Mouse (Mus musculus) macrophage (primary cell): Measurements from ENCODE around the gene Chd6. TPM values are rescaled to one million over a fixed set of nuclear protein-coding genes. Genes with fewer than 3 reads are reported as not detected.

Source experiments
- H3K27ac ChIP-seq: fragments of 350-480 bp; formaldehyde crosslinking; 2 replicates; pipeline ENCODE4 v1.9.0; 2021
- H3K36me3 ChIP-seq: fragments of 350-480 bp; formaldehyde crosslinking; 2 replicates; pipeline ENCODE4 v1.9.0; 2021; ENCODE audit errors: inconsistent target
- H3K4me3 ChIP-seq: fragments of 350-480 bp; formaldehyde crosslinking; 2 replicates; pipeline ENCODE4 v1.9.0; 2021; ENCODE audit errors: inconsistent target
- H3K79me2 ChIP-seq: fragments of 350-480 bp; formaldehyde crosslinking; 2 replicates; pipeline ENCODE4 v1.9.0; 2021; ENCODE audit errors: inconsistent target
- WGBS: methylation state at CpG from one replicate; pipeline ENCODE4 v1.1.7; 2026; ENCODE audit warnings: inconsistent platforms; ENCODE audit not compliant: missing documents; 5-methylcytosine and 5-hydroxymethylcytosine counted together
- polyA plus RNA-seq: library from polyadenylated mRNA; stranded (reverse); fragments of 250-400 nt; gene quantifications from 3 replicates; pipeline ENCODE4 v1.2.4, GENCODE M21; 2018; ENCODE audit warnings: inconsistent platforms

The Chd6 gene
- polyA plus RNA-seq, 1 experiment from 2014 or later, result 11.0 TPM

- Histone ChIP-seq H3K4me3 (no peak overlapping the region), H3K36me3 (no peaks in the 10 kb centered on the region), H3K27ac (no peak overlapping the region), H3K79me2 (peaks cover 94% of the 10 kb centered on the region)
- 66% methylated on average over 5 of the region's 5 CpGs for WGBS
Observed at GRCm38 (mm10) chr2:161103769-161104168, 5.1 kb downstream of the Chd6 start.

DNA sequence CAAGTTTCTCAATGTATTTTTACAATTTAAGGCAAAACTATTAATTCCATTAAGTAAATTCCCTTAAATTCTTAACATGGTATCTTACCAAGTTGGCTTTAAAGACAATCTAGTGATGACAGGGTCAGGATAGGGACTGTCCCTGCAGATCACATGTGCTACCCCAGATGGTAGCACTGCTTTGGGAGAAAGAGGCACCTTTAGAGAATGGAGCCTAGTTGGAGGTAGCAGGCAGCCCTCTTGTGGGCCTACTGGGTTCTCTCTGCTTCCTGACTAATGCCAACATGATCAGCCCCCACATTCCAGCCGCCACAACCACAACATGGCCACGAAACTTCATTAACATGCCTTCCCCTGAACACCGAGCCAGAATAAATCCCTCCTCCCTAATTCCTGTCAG, 6.8 kb downstream of the Chd6 start:
- no peak overlapping the region for H3K4me3 ChIP-seq
- no peak overlapping the region for H3K27ac ChIP-seq
- 64% methylated on average over 3 of the region's 3 CpGs for WGBS
- no peaks in the 10 kb centered on the region for H3K36me3 ChIP-seq
- peaks cover 100% of the 10 kb centered on the region for H3K79me2 ChIP-seq

DNA sequence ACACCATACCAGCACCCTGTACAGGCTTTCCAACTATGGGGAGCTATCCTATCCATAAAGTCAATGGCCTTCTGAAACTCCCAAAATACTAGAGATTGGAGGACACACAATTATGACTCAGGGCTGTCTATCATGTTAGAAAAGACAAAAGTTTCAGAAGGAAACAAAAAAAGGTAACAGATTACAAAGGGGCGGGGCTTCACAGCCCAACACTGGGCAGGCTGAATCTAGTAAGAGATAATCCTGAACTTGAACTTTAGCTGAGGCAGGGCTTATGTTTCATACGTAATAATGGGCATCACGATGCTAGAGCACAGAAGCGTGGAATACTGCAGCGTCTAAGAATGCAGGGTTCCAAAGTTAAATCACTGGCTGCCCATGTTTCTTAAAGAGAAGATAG, 11.1 kb downstream of the Chd6 start:
- Histone ChIP-seq H3K4me3 (no peak overlapping the region), H3K36me3 (no peaks in the 10 kb centered on the region), H3K79me2 (peaks cover 87% of the 10 kb centered on the region), H3K27ac (no peak overlapping the region)
- 95% methylated on average over 5 of the region's 5 CpGs for WGBS

GRCm38 (mm10) chr2:161090746-161091405, 18.0 kb downstream of the Chd6 start:
- 90% methylated on average over 6 of the region's 6 CpGs for WGBS
- Histone ChIP-seq H3K36me3 (no peaks in the 10 kb centered on the region), H3K27ac (no peak overlapping the region), H3K4me3 (no peak overlapping the region), H3K79me2 (peaks cover 59% of the 10 kb centered on the region; the same call in 1 of the 2 replicates)

DNA sequence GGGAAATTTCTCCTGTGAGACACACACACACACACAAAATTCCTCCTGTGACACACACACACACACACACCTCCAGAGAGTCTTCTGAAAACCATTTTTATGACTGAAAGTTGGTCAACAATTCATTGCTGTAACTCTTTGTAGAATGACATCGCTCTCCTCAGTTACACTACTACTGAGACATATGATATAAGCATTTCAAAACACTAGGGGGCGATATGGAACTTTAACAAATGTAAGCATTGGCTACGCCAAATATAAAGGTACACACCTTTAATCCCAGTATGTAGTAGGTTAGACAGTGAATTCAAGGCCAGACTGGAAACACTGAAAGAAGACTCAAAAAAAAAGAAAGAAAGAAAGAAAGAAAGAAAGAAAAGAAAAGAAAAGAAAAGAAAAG, 18.7 kb downstream of the Chd6 start:
- 45% methylated on average over 3 of the region's 3 CpGs for WGBS
- no peak overlapping the region for H3K4me3 ChIP-seq
- H3K79me2 ChIP-seq, result peaks cover 58% of the 10 kb centered on the region; the same call in 1 of the 2 replicates
- no peak overlapping the region for H3K27ac ChIP-seq
- no peaks in the 10 kb centered on the region for H3K36me3 ChIP-seq

GRCm38 (mm10) chr2:161078590-161078989, 30.3 kb downstream of the Chd6 start:
- 100% methylated on average over 2 of the region's 2 CpGs for WGBS
- peaks cover 69% of the 10 kb centered on the region; the same call in 1 of the 2 replicates for H3K79me2 ChIP-seq
- no peak overlapping the region for H3K4me3 ChIP-seq
- no peak overlapping the region for H3K27ac ChIP-seq
- H3K36me3 ChIP-seq, result no peaks in the 10 kb centered on the region

DNA sequence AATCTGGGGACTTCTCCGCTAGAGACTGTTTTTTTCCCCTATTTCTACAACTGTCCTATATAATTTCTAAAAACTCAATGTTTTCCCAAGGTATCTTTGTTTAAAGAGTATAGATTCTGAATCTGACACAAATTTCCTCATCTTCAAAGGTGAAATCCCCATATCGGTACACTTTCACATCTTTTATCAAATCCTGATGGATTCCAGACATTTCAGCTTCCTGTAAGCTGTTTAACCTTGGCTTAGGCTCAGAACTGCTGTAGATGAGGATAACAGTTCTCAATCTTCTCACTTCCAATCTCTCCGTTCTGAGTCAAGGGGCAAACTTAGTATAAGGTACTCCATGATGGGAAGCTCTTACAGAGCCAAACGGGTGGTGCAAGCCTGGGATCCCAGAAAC, 32.6 kb downstream of the Chd6 start:
- Histone ChIP-seq H3K79me2 (peaks cover 48% of the 10 kb centered on the region; the same call in 1 of the 2 replicates), H3K27ac (no peak overlapping the region), H3K36me3 (no peaks in the 10 kb centered on the region), H3K4me3 (no peak overlapping the region)
- WGBS, result 100% methylated on average over 4 of the region's 4 CpGs

DNA sequence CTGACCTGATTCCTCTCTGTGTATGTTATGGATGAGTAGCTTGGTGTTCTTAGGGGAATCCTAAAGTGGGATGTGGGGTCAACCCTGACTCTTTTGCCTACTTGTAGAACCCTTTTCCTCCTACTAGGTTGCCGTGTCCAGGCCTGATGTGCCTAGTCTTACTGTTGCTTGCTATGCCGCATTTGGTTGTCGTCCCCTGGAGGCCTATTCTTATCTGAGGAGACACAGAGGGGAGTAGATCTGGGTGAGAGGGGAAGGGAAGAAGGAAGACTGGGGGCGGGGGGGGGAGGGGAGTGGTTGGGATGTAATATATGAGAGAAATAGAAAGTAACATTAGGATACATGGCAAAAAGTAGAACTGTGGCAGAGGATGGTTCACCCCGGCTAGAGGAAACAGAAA, 33.3 kb downstream of the Chd6 start:
- no peak overlapping the region for H3K4me3 ChIP-seq
- H3K36me3 ChIP-seq, result no peaks in the 10 kb centered on the region
- H3K79me2 ChIP-seq, result peaks cover 41% of the 10 kb centered on the region; the same call in 1 of the 2 replicates
- WGBS, result 100% methylated on average over 4 of the region's 5 CpGs
- H3K27ac ChIP-seq, result no peak overlapping the region

- H3K36me3 ChIP-seq, result no peaks in the 10 kb centered on the region
- H3K27ac ChIP-seq, result no peak overlapping the region
- 61% methylated on average over 10 of the region's 10 CpGs for WGBS
- peaks cover 27% of the 10 kb centered on the region; the same call in 1 of the 2 replicates for H3K79me2 ChIP-seq
- no peak overlapping the region for H3K4me3 ChIP-seq
Observed at GRCm38 (mm10) chr2:161066097-161066759, 42.6 kb downstream of the Chd6 start.

- WGBS, result 92% methylated on average over 2 of the region's 2 CpGs
- H3K79me2 ChIP-seq, result peaks cover 27% of the 10 kb centered on the region; the same call in 1 of the 2 replicates
- no peaks in the 10 kb centered on the region for H3K36me3 ChIP-seq
- H3K4me3 ChIP-seq, result no peak overlapping the region
- H3K27ac ChIP-seq, result no peak overlapping the region
Observed at GRCm38 (mm10) chr2:161065594-161065993, 43.3 kb downstream of the Chd6 start.

DNA sequence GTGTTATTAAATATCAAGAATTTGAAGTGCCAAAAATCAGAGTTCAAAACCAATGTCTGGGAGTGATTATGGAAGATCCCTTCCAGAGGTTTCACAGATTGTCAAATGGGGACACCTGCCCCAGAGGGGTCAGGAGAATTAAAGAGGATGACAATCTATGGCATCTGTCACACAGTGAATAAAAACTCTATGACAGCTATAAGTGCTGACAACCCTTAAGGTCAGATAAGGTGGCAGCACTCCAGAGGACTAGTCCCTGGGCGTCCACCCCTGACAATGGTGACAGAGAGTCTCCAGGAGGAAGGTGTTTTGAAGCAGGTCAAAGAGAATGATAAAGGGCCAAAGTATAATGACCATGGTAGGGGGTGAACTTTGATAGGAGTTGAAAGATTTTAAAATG, 44.0 kb downstream of the Chd6 start:
- peaks cover 27% of the 10 kb centered on the region; the same call in 1 of the 2 replicates for H3K79me2 ChIP-seq
- no peak overlapping the region for H3K27ac ChIP-seq
- no peak overlapping the region for H3K4me3 ChIP-seq
- 82% methylated on average over 1 of the region's 1 CpGs for WGBS
- no peaks in the 10 kb centered on the region for H3K36me3 ChIP-seq

- H3K79me2 ChIP-seq, result peaks cover 22% of the 10 kb centered on the region; the same call in 1 of the 2 replicates
Observed at GRCm38 (mm10) chr2:161058841-161059240, 50.0 kb downstream of the Chd6 start.

DNA sequence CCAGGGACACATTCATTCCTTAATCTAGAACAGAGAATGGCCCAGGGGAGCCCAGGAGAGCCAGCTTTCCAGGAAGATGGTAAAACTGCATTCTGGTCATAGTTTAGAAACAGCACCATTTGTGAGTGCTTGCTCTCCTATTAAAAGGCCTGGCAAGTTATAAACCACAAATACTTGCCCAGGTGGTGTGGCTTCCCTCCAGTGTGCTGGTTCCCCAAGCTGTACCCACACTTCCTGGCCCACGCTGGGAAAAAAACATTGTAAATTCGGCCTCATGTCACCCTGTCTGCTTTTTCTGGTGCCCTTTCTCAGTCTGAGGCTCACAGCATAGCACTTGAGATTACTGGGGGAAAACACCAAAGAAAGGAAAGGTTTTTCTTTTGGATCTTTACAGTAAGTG, 55.1 kb downstream of the Chd6 start:
- H3K4me3 ChIP-seq, result no peak overlapping the region
- no peak overlapping the region for H3K27ac ChIP-seq
- H3K79me2 ChIP-seq, result no peaks in the 10 kb centered on the region
- H3K36me3 ChIP-seq, result 0 out of 2 replicates have a peak, but pooled peaks cover 5% of the 10 kb centered on the region
- 13% methylated on average over 2 of the region's 2 CpGs for WGBS

More at GRCm38 (mm10) chr2:161058841-161059240, 50.0 kb downstream of the Chd6 start:
- Histone ChIP-seq H3K27ac (no peak overlapping the region), H3K4me3 (no peak overlapping the region), H3K36me3 (no peaks in the 10 kb centered on the region)
- WGBS, result 98% methylated on average over 4 of the region's 4 CpGs

DNA sequence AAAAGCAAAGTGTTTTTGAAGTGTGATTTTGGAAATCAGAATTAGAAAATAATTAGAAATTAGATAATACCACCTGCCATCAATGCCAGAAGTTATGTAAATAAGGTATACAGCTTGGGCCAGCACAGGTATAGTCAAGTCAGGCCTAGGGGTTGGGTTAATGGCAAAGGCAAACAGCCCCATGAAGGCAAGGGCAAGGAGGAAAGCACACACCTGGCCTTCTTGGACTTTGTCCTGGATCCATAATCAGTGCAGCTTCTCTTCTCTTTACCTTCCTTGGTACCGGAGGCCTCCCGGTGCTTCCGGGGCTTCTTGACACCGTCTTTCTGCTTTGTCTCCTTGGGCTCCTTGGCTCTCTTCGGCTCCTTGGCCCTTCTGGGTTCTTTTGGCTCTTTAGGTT, 56.7 kb downstream of the Chd6 start:
- H3K27ac ChIP-seq, result no peak overlapping the region
- WGBS, result 89% methylated on average over 5 of the region's 5 CpGs
- H3K79me2 ChIP-seq, result no peaks in the 10 kb centered on the region
- 0 out of 2 replicates have a peak, but pooled peaks cover 5% of the 10 kb centered on the region for H3K36me3 ChIP-seq
- no peak overlapping the region for H3K4me3 ChIP-seq

GRCm38 (mm10) chr2:161049426-161049825, 59.4 kb downstream of the Chd6 start:
- Histone ChIP-seq H3K79me2 (no peaks in the 10 kb centered on the region), H3K27ac (no peak overlapping the region), H3K36me3 (0 out of 2 replicates have a peak, but pooled peaks cover 5% of the 10 kb centered on the region), H3K4me3 (no peak overlapping the region)
- 96% methylated on average over 6 of the region's 6 CpGs for WGBS
